Mouse (Mus musculus) thymus, adult 2 months (tissue): ENCODE results near the gene Tex10. TPM values are rescaled to one million over a fixed set of nuclear protein-coding genes. Genes with fewer than 3 reads are reported as not detected.

ENCODE experiments used
- DNase-seq: peaks from one replicate; pipeline ENCODE4 v3.0.0; 2021
- H3K27ac ChIP-seq: fragments of 200-500 bp; 2 replicates; pipeline ENCODE4 v1.5.1; 2012; ENCODE audit warnings: low read length, control low read depth; ENCODE audit not compliant: control insufficient read depth, insufficient read depth
- H3K27me3 ChIP-seq: fragments of 200-500 bp; 2 replicates; pipeline ENCODE4 v1.6.1; 2012; ENCODE audit warnings: mild to moderate bottlenecking, low read length, moderate library complexity, mixed read lengths; ENCODE audit not compliant: control insufficient read depth, insufficient read depth
- H3K36me3 ChIP-seq: fragments of 200-500 bp; 2 replicates; pipeline ENCODE4 v1.6.1; 2012; ENCODE audit warnings: mild to moderate bottlenecking, low read length, moderate library complexity; ENCODE audit not compliant: control insufficient read depth, insufficient read depth
- H3K4me1 ChIP-seq: fragments of 200-500 bp; replicated peaks from 2 replicates; pipeline ENCODE4 v1.6.1; 2012; ENCODE audit warnings: low read length; ENCODE audit not compliant: control insufficient read depth, insufficient read depth
- H3K4me3 ChIP-seq: fragments of 200-500 bp; 2 replicates; pipeline ENCODE4 v1.5.1; 2012; ENCODE audit warnings: mild to moderate bottlenecking, low read length, control low read depth, moderate library complexity; ENCODE audit not compliant: control insufficient read depth, insufficient read depth
- CTCF ChIP-seq: fragments of 200-500 bp; IDR thresholded peaks from 2 replicates; pipeline ENCODE4 v1.5.1; 2012; ENCODE audit warnings: mild to moderate bottlenecking, control low read depth, low read length, moderate library complexity, borderline replicate concordance; ENCODE audit not compliant: control insufficient read depth, poor library complexity, insufficient read depth; ENCODE audit errors: extremely low read depth
- POLR2A ChIP-seq: fragments of 200-500 bp; IDR thresholded peaks from 2 replicates; pipeline ENCODE4 v1.6.1; 2012; ENCODE audit warnings: mild to moderate bottlenecking, low read length, control low read depth, moderate library complexity; ENCODE audit not compliant: control insufficient read depth, poor library complexity, insufficient read depth; ENCODE audit errors: extremely low read depth
- WGBS: fragments of 180-500 bp; shearing (Covaris S2); methylation state at CpG from one replicate; pipeline ENCODE4 v1.1.7; 2018; 5-methylcytosine and 5-hydroxymethylcytosine counted together
- polyA plus RNA-seq: library from polyadenylated mRNA; depleted of rRNA; stranded (reverse); fragments of >200 nt; gene quantifications from 2 replicates; pipeline ENCODE4 v1.2.3, GENCODE M21; 2012

The Tex10 gene
- polyA plus RNA-seq, 1 experiment, result 22.3 TPM

- Histone ChIP-seq H3K36me3 (peaks cover 2% of the 10 kb centered on the region), H3K4me3 (peak overlapping the region; percentile 86), H3K4me1 (peaks cover 3% of the 10 kb centered on the region; the same call in 1 of the 2 replicates), H3K27me3 (no peaks in the 10 kb centered on the region), H3K27ac (no peak overlapping the region)
- 68% methylated on average over 2 of the region's 2 CpGs for WGBS
- no peak for DNase-seq
- TF ChIP-seq CTCF, result no peak
- no peak for TF ChIP-seq POLR2A
Measured at GRCm38 (mm10) chr4:48473651-48474011, 372 bp upstream of the Tex10 start.

- H3K27me3 ChIP-seq, result no peaks in the 10 kb centered on the region
- peaks cover 13% of the 10 kb centered on the region for H3K36me3 ChIP-seq
- H3K4me3 ChIP-seq, result peak overlapping the region; percentile 86
- 10% methylated on average over 12 of the region's 12 CpGs for WGBS
- DNase-seq, result peak; percentile 27
- TF ChIP-seq CTCF (no peak), POLR2A (no peak)
- H3K4me1 ChIP-seq, result peaks cover 3% of the 10 kb centered on the region; the same call in 1 of the 2 replicates
- H3K27ac ChIP-seq, result no peak overlapping the region
Measured at GRCm38 (mm10) chr4:48472052-48472791, 1.0 kb downstream of the Tex10 start.

GRCm38 (mm10) chr4:48470977-48471376 is 2.3 kb downstream of the Tex10 start:
- Histone ChIP-seq H3K4me1 (peaks cover 3% of the 10 kb centered on the region; the same call in 1 of the 2 replicates), H3K27me3 (no peaks in the 10 kb centered on the region), H3K36me3 (peaks cover 18% of the 10 kb centered on the region), H3K4me3 (no peak overlapping the region), H3K27ac (no peak overlapping the region)
- no peak for DNase-seq
- 63% methylated on average over 1 of the region's 1 CpGs for WGBS
- TF ChIP-seq CTCF, result no peak
- no peak for TF ChIP-seq POLR2A

GRCm38 (mm10) chr4:48461060-48461459 is 12.2 kb downstream of the Tex10 start:
- peaks cover 36% of the 10 kb centered on the region for H3K36me3 ChIP-seq
- no peaks in the 10 kb centered on the region for H3K4me1 ChIP-seq
- 95% methylated on average over 1 of the region's 1 CpGs for WGBS

GRCm38 (mm10) chr4:48458436-48458835 is 14.8 kb downstream of the Tex10 start:
- Histone ChIP-seq H3K36me3 (peaks cover 49% of the 10 kb centered on the region), H3K27ac (no peak overlapping the region), H3K27me3 (no peaks in the 10 kb centered on the region), H3K4me1 (no peaks in the 10 kb centered on the region), H3K4me3 (no peak overlapping the region)
- TF ChIP-seq POLR2A, result no peak
- no peak for TF ChIP-seq CTCF
- DNase-seq, result no peak
- 98% methylated on average over 6 of the region's 6 CpGs for WGBS

More at GRCm38 (mm10) chr4:48461060-48461459, 12.2 kb downstream of the Tex10 start:
- H3K27ac ChIP-seq, result no peak overlapping the region
- no peak overlapping the region for H3K4me3 ChIP-seq
- DNase-seq, result no peak
- TF ChIP-seq CTCF (no peak), POLR2A (no peak)
- H3K27me3 ChIP-seq, result no peaks in the 10 kb centered on the region

- TF ChIP-seq CTCF (no peak), POLR2A (no peak)
- H3K27ac ChIP-seq, result no peak overlapping the region
- H3K36me3 ChIP-seq, result peaks cover 53% of the 10 kb centered on the region
- DNase-seq, result no peak
- 98% methylated on average over 2 of the region's 2 CpGs for WGBS
- no peak overlapping the region for H3K4me3 ChIP-seq
- no peaks in the 10 kb centered on the region for H3K27me3 ChIP-seq
- no peaks in the 10 kb centered on the region for H3K4me1 ChIP-seq
Measured at GRCm38 (mm10) chr4:48454106-48454773, 19.0 kb downstream of the Tex10 start.
